Mouse (Mus musculus) lung, postnatal 0 days (tissue): Measurements from ENCODE around the gene Tia1.

Experiments
- CTCF ChIP-seq: IDR thresholded peaks from 2 replicates; pipeline ENCODE4 v1.5.1; 2016; ENCODE audit warnings: antibody characterized with exemption, mild to moderate bottlenecking
- EP300 ChIP-seq: IDR thresholded peaks from 2 replicates; pipeline ENCODE4 v1.6.1; 2016; ENCODE audit warnings: antibody characterized with exemption, mild to moderate bottlenecking, control low read depth

DNA sequence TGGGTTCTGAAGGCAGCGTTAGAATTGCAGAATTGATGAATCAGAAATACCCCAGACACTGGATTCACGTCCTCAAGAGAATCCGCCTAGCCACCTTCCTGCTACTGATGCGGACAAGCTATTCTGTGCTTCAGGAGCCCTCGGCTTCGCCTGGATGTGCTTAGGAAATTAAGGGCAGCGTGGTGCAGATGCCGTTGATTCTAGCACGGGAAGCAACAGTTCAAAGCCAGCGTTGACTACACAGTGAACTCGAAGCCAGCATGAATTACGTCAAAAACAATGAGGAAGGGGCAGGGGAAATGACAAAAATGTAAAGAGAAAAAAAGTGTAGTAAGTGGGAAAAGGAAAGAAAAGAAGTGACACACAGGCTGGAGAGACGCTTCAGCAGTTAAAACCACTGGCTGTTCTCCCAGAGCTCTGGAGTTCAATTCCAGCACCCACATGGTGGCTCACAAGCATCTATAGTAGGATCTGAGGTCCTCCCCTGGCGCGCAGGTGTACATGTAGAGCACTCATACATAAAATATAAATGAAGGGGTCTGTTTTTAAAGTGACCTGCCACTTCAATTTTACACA lies 33.2 kb upstream of the Tia1 start, which contains the start of gene Snrpg:
- TF ChIP-seq CTCF: no peak
- no peak; the same call in 1 of the 2 replicates for TF ChIP-seq EP300
